1 mouse cellular context compared by ENCODE assay signal in the genomic region with DNA sequence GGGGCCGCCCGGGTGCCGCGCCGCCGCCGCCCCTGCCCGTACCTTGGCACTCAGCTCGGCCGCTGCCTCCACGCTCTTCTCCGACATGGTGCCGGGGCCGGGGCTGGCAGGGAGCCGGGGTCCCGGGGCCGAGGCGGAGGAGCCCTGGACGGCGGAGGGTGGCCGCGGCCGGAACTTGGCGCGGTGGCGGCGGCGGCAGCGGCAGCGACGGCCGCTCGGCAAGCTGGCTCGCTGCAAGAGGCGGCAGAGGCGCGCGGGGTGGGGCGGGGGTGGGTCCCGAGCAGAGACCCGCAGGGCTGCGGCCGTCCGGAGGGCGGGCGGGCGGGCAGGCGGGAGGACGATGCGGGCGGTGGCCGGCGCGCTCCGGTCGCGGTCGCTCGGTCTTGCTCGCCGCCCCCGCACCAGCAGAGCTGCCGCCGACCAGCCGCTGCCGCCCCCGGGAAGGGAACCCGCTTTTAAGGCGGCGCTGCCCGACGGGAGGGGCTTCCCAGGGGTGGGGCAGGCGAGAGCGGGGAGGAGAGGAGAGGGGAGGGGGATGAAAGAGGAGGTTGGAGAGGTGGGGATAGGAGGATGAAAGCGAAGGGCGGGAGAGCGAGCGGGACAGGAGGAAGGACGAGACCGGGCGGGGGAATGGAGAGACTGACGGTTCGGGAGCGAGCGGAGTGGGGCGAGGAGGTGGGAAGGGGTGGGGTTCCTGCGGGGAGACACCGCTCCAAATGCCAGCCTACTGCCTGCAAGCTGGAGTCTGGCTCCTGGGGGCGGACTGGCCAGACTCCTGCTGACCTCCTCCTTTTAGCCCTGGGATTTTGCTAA.
TF ChIP-seq lines count a peak whose summit lies in the region.

No protein-coding gene starts in this region.

TF ChIP-seq in CH12.LX, 34 proteins besides CTCF, POLR2A, EP300 and RAD21:
- TF ChIP-seq NELFE (IDR thresholded peaks at IDR 0.05; ENCODE audit: low read depth, low read length) (peak; percentile 21; the same call in 1 of the 2 replicates), MAX (IDR thresholded peaks at IDR 0.05; ENCODE audit: low read length) (no peak), CHD1 (IDR thresholded peaks at IDR 0.05; ENCODE audit: low read depth, low read length) (no peak), ZC3H11A (IDR thresholded peaks at IDR 0.05; ENCODE audit: low read depth, low read length) (no peak), RCOR1 (conservative IDR thresholded peaks at IDR 0.05; ENCODE audit: low read depth, low read length) (no peak), ELF1 (IDR thresholded peaks at IDR 0.05; ENCODE audit: low read depth, low read length) (no peak), MAZ (IDR thresholded peaks at IDR 0.05; ENCODE audit: low read depth, low read length) (peak; percentile 51; the same call in 1 of the 2 replicates), KAT2A (IDR thresholded peaks at IDR 0.05; ENCODE audit: insufficient replicate concordance, low read length) (no peak), NRF1 (IDR thresholded peaks at IDR 0.05; ENCODE audit: low read depth, low read length) (no peak), UBTF (IDR thresholded peaks at IDR 0.05; ENCODE audit: low read depth, low read length) (no peak), JUN (IDR thresholded peaks at IDR 0.05; ENCODE audit: insufficient read depth, low read depth, low read length) (no peak), MEF2A (IDR thresholded peaks at IDR 0.05; ENCODE audit: borderline replicate concordance, low read depth, low read length) (no peak), ZNF384 (IDR thresholded peaks at IDR 0.05; ENCODE audit: low read depth, low read length) (no peak)
TF ChIP-seq in CH12.LX: peak in this region for 2.
